Mouse (Mus musculus): ENCODE measurements around the gene Tpcn2. TPM values are rescaled to one million over a fixed set of nuclear protein-coding genes. Genes with fewer than 3 reads are reported as not detected.

Gene Tpcn2
- polyA plus RNA-seq, 1 experiment: 34.7 TPM

GRCm38 (mm10) chr7:145270955-145271354, 12.9 kb downstream of the Tpcn2 start:
- WGBS: 67% methylated on average over 5 of the region's 5 CpGs
- peak overlapping the region; percentile 55 for H3K27ac ChIP-seq (ENCODE audit: control insufficient read depth, insufficient read depth, low read depth, low read length, poor library complexity)
- TF ChIP-seq POLR2A (IDR thresholded peaks at IDR 0.05; ENCODE audit: borderline replicate concordance, control insufficient read depth, low read depth, low read length) (no peak), CTCF (IDR thresholded peaks at IDR 0.05; ENCODE audit: control insufficient read depth, insufficient read depth, low read length) (no peak)
- peaks cover 12% of the 10 kb centered on the region for H3K4me1 ChIP-seq (ENCODE audit: control insufficient read depth, insufficient read depth, low read length)
- no peak overlapping the region for H3K4me3 ChIP-seq (replicated peaks; ENCODE audit: control insufficient read depth, low read depth, low read length)

DNA sequence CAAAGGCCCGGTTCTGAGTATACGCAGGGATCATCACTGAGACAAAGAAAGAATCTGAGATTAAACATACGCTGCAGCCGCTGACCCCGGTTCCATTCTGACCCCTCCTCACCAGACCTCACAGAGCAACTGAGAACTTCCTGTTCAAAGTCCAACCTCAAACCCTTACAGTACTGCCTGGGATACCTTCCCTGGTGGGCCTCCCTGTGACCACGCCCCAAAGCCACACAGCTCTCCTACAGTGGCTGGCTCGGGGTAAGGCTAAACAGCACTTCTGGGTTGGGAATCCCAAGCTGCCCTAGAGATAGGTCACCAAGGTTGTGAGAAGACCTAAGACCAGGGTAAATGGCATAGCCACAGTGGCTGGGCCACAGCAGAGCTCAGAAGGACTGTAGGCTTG, 14.9 kb downstream of the Tpcn2 start:
- WGBS: 77% methylated on average over 7 of the region's 7 CpGs
- TF ChIP-seq CTCF (IDR thresholded peaks at IDR 0.05; ENCODE audit: control insufficient read depth, insufficient read depth, low read length) (no peak), POLR2A (IDR thresholded peaks at IDR 0.05; ENCODE audit: borderline replicate concordance, control insufficient read depth, low read depth, low read length) (no peak)
- peaks cover 17% of the 10 kb centered on the region for H3K4me1 ChIP-seq (ENCODE audit: control insufficient read depth, insufficient read depth, low read length)
- no peak overlapping the region for H3K27ac ChIP-seq (ENCODE audit: control insufficient read depth, insufficient read depth, low read depth, low read length, poor library complexity)
- no peak overlapping the region for H3K4me3 ChIP-seq (replicated peaks; ENCODE audit: control insufficient read depth, low read depth, low read length)

DNA sequence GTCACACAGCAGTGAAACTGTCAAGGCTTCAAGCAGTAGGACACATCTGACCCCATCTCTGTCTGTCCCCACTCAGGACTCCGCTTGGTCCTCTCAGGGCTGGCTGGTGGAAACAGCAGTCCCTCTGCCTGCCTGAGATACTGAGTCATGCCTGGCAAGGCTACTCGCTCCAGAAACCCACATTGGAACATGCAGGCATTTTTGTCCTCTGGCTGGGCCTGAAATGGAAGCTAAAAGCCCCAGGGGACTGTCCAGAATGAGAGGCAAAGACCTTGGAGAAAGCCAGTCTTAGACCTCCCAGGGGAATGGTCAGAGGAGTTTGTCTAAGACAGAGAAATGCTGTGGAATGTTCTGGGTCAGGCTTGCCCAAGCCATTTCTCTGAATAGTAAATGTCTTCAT, 17.8 kb downstream of the Tpcn2 start:
- Histone ChIP-seq H3K27ac (ENCODE audit: control insufficient read depth, insufficient read depth, low read depth, low read length, poor library complexity) (no peak overlapping the region), H3K4me3 (replicated peaks; ENCODE audit: control insufficient read depth, low read depth, low read length) (no peak overlapping the region), H3K4me1 (ENCODE audit: control insufficient read depth, insufficient read depth, low read length) (peaks cover 9% of the 10 kb centered on the region; the same call in 1 of the 2 replicates)
- WGBS: 81% methylated on average over 2 of the region's 2 CpGs
- TF ChIP-seq POLR2A (IDR thresholded peaks at IDR 0.05; ENCODE audit: borderline replicate concordance, control insufficient read depth, low read depth, low read length) (no peak), CTCF (IDR thresholded peaks at IDR 0.05; ENCODE audit: control insufficient read depth, insufficient read depth, low read length) (no peak)

DNA sequence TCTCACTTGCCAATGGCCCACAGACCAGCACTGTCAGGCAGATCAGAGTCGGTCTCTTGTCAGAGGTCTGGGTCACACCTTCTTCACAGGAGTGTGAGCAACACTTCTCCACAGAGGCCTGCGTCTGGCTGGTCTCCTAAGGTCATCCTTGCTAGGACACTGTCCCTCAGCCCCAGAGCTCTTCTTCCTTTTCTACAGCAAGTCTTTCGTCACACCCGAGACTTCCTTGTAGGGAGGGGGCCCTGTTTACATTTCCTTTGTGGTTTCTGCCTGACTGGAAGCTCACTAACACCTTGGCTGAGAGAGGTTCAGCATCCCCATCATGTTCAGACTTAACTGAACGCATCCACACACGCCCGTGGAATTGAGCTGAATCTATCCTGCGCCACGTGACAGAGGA, 19.6 kb downstream of the Tpcn2 start:
- 51% methylated on average over 9 of the region's 9 CpGs for WGBS
- Histone ChIP-seq H3K4me1 (ENCODE audit: control insufficient read depth, insufficient read depth, low read length) (peaks cover 6% of the 10 kb centered on the region; the same call in 1 of the 2 replicates), H3K27ac (ENCODE audit: control insufficient read depth, insufficient read depth, low read depth, low read length, poor library complexity) (peak overlapping the region; percentile 67), H3K4me3 (replicated peaks; ENCODE audit: control insufficient read depth, low read depth, low read length) (no peak overlapping the region)
- TF ChIP-seq POLR2A (IDR thresholded peaks at IDR 0.05; ENCODE audit: borderline replicate concordance, control insufficient read depth, low read depth, low read length) (no peak), CTCF (IDR thresholded peaks at IDR 0.05; ENCODE audit: control insufficient read depth, insufficient read depth, low read length) (no peak)

DNA sequence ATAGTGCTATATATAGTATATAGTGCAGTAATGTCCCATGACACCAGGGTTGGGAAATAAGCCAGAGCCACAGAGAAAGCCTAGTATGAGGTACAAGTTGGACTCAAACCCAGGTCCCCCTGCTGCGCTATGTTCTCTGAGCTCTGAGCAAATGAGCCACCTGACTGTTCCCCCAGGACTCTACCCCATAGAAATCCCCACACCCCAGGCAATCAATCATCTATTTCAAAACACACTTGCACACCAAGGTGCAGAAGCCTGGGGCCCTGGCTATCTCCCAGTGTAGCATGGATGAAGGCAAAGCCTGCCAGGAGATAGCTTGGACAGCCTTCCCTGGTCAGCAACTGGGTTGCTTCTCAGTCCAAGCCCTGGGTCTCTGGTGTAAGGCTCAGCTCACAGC, 27.7 kb downstream of the Tpcn2 start:
- 93% methylated on average over 1 of the region's 1 CpGs for WGBS
- Histone ChIP-seq H3K4me1 (ENCODE audit: control insufficient read depth, insufficient read depth, low read length) (no peaks in the 10 kb centered on the region), H3K4me3 (replicated peaks; ENCODE audit: control insufficient read depth, low read depth, low read length) (no peak overlapping the region), H3K27ac (ENCODE audit: control insufficient read depth, insufficient read depth, low read depth, low read length, poor library complexity) (no peak overlapping the region)
- TF ChIP-seq POLR2A (IDR thresholded peaks at IDR 0.05; ENCODE audit: borderline replicate concordance, control insufficient read depth, low read depth, low read length) (no peak), CTCF (IDR thresholded peaks at IDR 0.05; ENCODE audit: control insufficient read depth, insufficient read depth, low read length) (no peak)

DNA sequence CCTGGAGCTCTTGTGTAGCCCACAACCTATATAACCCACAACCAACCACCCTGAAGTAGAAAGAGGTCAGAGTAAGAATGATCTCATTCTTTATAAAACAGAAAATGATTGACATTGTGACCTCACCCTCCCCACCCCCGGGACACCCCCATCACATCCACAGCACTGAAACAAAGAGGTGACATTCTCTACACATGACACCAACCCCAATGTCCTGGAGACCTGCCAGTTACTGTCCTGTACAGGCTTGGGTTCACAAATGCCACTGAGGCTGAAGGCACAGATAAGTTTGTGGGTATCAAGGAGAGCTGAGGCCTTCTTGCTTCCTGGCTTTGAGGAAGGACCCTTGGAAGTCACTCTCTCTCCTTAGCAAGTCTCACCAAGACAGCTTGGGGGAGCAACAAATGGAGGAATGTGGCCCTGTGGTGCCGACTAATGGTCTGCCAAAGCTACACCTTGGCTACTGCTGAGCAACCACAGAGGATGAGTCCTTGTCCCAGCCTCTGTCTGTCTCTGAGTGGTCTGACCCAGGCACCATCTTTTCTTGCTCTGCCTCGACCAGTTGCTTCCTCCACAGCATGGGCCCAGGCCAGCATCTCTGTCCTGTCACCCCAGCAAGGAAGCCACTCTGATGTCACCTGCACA, 29.7 kb downstream of the Tpcn2 start:
- no peak for TF ChIP-seq CTCF (IDR thresholded peaks at IDR 0.05; ENCODE audit: control insufficient read depth, insufficient read depth, low read length)
- no peak for TF ChIP-seq POLR2A (IDR thresholded peaks at IDR 0.05; ENCODE audit: borderline replicate concordance, control insufficient read depth, low read depth, low read length)
- Histone ChIP-seq H3K4me3 (replicated peaks; ENCODE audit: control insufficient read depth, low read depth, low read length) (no peak overlapping the region), H3K27ac (ENCODE audit: control insufficient read depth, insufficient read depth, low read depth, low read length, poor library complexity) (no peak overlapping the region), H3K4me1 (ENCODE audit: control insufficient read depth, insufficient read depth, low read length) (no peaks in the 10 kb centered on the region)
- 67% methylated on average over 3 of the region's 3 CpGs for whole genome bisulfite sequencing

GRCm38 (mm10) chr7:145252715-145253476, 30.9 kb downstream of the Tpcn2 start:
- Histone ChIP-seq H3K4me3 (replicated peaks; ENCODE audit: control insufficient read depth, low read depth, low read length) (no peak overlapping the region), H3K4me1 (ENCODE audit: control insufficient read depth, insufficient read depth, low read length) (no peaks in the 10 kb centered on the region; the same call in 1 of the 2 replicates), H3K27ac (ENCODE audit: control insufficient read depth, insufficient read depth, low read depth, low read length, poor library complexity) (no peak overlapping the region)
- TF ChIP-seq CTCF (IDR thresholded peaks at IDR 0.05; ENCODE audit: control insufficient read depth, insufficient read depth, low read length) (peak; percentile 85), POLR2A (IDR thresholded peaks at IDR 0.05; ENCODE audit: borderline replicate concordance, control insufficient read depth, low read depth, low read length) (no peak)
- WGBS: 28% methylated on average over 8 of the region's 8 CpGs

- Histone ChIP-seq H3K4me3 (replicated peaks; ENCODE audit: control insufficient read depth, low read depth, low read length) (no peak overlapping the region), H3K27ac (ENCODE audit: control insufficient read depth, insufficient read depth, low read depth, low read length, poor library complexity) (no peak overlapping the region), H3K4me1 (ENCODE audit: control insufficient read depth, insufficient read depth, low read length) (no peaks in the 10 kb centered on the region; the same call in 1 of the 2 replicates)
- no peak for TF ChIP-seq POLR2A (IDR thresholded peaks at IDR 0.05; ENCODE audit: borderline replicate concordance, control insufficient read depth, low read depth, low read length)
- TF ChIP-seq CTCF (IDR thresholded peaks at IDR 0.05; ENCODE audit: control insufficient read depth, insufficient read depth, low read length): no peak
- WGBS: 73% methylated on average over 9 of the region's 9 CpGs
Observed at GRCm38 (mm10) chr7:145250225-145250624, 33.6 kb downstream of the Tpcn2 start.

All from bone marrow, adult 2 months (tissue).